Mouse (Mus musculus) yolk sac, embryonic 10.5 days (tissue): Measurements from ENCODE around the gene Gatad2a.

ENCODE experiments used
- DNase-seq: peaks from one replicate; pipeline ENCODE4 v3.0.0-alpha.2; 2017; ENCODE audit warnings: low spot score

Gatad2a gene

DNA sequence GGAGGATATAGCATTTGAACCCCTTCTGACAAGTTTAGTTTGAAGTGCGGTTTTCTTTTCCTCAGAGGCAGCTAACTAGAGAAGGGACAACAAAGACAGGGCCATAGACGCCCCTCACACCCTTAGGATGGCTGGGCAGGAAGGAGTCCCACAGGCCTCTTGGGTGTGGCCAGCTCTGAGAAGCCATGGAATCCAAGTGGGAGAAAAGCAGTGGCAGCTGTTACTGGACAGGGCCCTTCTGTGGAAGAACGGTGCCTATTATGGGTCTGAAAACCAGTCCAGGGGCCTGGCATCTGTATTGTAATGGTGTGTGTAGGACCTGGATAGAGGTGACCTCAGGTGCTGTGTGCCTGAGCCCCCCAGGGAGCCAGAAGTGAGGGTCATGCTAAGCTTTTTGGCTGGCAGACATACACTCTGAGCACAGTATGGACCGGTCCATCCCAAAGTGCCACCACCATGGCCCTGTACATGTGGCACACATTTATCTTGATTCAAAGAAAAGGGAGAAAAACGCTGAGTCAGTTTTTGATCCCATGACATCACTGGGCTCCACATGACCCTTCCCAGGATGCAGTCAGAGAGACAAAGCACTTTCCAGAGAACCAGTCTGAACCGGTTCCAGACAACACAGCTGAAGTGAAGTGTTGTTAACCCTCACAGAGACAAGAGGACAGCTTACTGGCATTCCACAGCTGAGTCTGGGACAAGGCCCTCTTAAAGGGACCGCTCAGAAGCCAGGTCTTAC, 60.0 kb downstream of the Gatad2a start:
- DNase-seq = peak; percentile 81

DNA sequence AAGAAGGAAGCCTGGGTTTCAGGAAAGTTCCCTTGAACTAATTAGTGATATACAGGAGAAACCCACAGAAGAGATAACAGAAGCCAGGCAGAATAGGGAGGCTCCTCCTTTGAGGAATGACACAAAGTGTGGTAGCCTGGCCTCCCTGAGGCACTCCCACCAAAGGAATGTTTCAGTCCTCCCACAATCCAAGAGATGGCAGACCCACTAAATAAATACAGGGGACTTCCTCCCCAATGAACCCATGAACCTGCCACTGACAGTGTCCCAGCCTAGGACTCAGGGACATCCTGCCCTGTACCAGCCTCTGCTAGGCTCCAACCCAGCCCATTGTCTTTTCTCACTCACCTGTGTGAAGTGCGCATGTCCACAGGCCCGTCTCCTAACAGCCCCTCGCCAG, 60.8 kb downstream of the Gatad2a start:
- DNase-seq = no peak

DNA sequence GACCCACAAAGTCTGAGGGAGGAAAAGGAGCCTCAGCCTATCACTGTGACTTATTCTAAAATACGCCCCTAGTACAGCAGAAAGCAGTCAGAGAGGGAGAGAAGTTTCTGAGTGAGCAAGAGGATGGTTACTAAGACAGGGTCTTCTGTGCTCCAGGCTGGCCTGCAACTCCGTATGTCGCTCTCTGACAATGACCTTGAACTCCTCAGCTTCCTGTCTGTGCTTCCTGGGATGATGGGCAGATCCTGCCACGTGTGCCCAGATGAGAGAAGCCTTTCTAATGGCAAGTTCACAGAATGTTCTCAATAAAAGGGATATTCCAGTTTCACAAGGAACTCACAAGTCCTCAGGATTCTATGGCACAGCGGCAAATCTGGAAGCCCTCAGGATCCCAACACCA, 61.6 kb downstream of the Gatad2a start:
- DNase-seq = no peak

DNA sequence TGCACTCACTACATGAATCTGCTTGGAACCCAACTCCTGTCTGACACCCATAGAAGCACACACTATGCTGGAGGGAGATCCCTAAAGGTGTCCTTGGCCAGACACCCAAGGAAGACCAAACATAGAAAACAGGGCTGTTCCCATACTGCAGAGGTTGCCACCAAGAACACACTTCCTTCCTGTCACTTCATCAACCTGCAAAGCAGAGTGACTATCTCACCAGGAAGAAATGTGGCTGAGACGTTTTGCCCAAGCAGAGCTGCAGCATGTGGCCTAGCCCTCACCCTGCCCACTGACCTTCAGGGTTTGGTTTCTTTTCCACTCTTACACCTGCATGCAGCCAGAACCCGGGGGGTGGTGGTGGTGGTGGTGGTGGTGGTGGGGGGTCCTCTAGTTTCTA, 62.4 kb downstream of the Gatad2a start:
- no peak for DNase-seq

DNA sequence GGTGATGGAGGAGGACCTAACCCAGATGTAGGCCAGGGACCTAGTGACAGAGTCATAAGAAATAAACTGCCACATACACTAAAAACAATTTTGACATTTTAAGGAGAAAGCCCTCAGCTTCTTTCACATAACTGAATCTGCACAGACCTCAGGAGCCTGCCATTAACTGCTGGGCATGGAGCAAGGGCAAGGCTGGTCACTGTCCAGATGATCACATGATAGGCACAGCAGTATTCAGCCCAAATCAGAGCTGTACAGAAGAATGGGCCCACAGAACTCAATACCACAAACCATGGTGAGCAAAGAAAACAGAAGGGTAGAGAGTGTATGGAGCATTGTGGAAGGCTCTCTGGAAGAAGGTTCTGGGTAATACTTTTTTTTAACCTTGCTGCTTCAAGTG, 69.3 kb downstream of the Gatad2a start:
- no peak for DNase-seq

DNA sequence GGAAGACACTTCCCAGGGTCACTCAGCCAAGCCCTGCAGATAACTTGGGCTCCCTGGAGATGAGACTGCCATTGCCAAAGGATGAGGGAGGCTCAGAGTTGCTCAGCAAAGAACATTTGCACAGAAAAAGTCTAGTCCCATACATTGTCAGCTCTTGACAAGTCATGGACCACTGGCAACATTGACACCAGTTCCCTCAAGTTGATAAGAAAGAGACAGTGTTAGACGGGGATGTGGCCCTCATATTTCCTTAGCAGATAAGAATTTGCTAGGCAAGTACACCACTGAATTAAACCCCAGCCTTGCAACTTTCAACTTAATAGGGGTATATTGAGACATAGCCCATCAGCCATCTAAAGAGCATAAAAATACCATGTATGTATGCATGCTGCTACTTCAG, 72.2 kb downstream of the Gatad2a start:
- DNase-seq = no peak

DNA sequence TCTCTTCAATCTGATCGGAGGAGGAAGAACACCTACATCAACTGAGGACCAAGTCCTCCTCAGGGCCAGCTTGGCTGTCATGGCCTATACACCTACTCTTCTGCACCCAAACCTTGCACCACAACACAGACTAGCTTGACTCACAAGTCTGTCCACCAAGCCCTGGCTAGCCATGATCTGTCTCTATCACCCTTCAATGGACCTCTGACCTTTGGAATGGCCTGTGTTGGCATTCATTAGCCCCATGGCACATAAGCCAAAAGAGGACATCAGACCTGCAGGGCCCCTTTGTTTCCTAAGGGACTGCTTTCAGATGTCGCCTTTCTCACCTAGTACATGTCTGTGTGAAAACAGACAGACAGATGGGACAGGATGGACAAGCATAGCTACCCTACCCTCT, 75.0 kb downstream of the Gatad2a start:
- no peak for DNase-seq

DNA sequence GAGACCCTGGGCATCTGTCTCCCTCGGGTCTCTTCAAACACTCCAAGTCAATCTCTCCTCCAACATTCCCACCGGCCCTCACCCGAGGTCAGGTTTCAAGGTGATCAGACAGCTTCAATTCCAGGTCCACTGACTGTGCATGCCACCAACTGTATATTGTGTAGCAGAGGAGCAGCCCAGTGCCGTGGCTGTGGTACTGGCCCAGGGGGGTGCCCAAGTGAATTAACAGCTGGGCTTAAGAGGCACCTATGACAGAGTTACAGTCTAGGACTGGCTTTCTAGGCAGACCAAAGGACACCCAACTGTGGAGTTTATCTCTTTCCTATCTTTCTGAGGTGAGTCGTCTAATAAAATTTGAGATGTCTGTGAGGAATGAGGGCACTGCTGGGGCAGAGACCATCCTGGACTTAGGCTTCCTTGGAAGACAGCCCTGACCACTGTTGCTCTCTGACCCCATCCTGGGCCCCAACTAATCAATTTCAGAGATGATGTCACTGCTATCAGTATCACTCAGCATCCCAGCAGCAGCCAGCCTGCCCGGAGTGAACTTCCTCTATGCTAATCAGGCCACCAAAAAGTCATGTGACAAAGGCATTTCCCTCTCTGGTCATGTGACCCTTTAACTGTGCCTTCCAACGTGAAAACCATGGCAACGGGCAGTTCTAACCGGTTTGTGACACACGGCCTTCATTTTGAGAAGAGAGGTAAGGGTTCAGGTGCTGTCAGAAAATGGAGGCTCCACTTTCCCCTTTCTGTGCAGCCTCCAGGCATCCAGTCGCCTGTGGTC, 76.1 kb downstream of the Gatad2a start:
- DNase-seq = peak; percentile 82

DNA sequence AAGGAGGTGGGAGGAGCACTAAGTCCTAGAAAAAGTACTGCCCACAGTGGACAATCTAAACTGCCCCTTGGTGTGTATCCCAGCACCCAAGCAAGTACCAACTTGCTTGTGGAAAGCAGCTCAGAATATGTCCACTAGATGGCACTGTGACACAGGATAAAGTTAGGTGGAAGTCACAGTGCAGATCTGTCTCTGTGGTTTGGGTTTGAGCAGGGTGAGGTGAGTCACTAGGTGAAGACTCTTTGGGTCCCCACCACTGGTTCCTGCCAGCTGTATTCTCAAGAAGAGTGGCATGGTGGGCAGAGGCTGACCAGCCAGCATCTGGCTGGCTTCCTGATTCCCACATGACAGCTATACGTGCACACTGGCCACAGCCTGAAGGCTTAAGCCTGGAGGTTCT, 77.2 kb downstream of the Gatad2a start:
- DNase-seq = peak; percentile 79

DNA sequence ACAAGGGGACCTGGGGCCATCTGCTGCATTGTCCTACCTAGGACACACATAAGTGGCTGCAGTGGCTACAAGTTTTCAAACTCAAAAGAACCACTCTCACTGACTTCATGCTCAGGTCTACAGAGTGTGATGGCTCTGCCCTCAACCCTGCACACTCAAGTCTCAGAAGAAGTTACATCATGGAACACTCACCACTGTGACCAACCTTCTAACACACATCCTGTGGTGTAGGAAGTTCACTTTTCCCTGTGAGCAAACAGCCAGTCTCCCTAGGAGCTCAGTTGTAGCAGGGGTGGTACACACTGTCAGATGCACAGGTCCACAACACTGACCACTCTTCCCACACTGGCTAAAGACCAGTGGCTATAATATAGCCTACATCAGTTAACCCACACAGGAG, 77.7 kb downstream of the Gatad2a start:
- no peak for DNase-seq

DNA sequence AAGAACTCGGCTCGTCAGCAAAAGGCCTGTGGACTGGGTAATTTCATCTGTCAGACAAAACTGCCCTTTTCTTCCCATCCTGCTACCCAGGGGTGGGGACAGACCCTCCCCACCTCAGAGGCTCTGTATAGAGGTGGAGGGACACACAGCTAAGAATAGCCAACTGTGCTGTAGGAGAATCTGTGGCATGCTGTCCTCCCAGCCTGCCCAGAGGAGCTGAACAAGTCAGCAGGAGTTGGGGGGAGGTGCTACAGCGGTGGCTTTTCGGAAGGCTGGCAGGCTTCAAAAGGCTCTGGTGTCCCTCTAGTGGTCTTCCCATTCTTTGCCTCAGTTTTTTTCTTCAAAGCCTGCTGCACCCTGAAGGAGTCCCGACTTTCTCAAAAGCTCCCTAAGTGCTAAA, 80.4 kb downstream of the Gatad2a start:
- no peak for DNase-seq

DNA sequence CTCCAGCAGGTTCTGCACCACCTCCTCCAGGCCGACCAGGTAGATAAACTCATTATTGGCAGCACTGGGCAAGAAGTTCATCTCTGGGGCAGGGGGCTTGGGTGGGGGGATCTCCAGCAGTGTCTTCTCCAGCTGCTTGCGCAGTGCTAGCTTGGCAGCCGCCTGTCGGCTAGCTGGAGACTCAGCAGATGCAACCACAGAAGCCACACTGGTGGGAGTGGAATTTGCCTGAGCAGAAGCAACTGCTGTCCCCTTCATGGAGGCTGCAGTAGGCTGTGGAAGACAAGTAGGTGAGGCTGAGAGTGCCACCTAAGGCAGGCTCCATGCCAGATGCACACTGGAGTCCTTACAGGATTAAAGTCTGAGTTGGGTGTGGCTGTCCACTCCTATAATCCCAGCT, 81.7 kb downstream of the Gatad2a start:
- DNase-seq = no peak

DNA sequence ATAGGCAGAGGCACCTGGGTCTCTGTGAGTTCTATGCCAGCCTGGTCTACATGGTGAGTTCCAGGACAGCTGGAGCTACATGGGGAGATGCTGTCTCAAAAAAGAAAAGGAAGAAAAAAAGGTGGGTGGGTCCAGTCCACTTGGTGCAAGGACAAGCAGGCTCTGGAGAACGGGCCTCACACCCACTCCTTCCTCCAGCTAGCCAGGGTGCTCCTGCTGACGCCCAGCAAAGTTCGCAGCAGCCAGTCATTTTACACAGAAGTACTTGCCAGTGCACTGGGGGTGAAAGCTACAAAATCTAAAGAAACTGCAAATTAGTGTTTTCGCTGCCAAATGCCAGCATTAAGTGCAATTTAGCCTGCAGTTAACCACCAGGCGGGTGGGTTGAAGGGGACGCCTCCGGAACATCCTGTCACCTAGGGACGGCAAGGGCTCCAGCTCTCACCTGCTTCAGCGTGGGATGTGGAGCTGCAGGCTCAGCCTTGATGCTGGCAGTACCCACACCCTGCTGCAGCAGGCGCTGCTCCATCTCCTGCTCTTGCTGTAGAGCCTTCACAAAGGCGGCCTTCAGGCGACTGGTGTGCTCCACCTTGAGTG, 83.6 kb downstream of the Gatad2a start:
- no peak for DNase-seq

DNA sequence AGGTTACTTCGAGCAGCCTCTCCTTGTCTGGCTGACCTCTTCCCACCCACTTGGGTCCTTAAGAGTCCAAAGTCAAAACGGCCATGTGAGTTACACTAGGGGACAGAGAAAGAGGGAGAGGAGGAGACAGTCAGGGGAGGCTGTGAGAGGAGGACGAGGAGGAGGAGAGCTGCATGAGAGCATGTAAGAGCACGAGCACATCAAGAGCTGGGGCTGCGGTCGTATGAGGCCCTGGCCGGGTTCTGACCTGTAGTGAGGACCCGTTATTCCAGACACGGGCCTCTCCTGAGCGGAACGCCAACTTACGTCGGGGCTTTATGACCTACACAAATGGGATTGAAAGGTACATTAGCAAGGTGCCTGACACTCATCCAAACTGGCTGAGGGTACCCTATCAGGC, 84.3 kb downstream of the Gatad2a start:
- DNase-seq = no peak

DNA sequence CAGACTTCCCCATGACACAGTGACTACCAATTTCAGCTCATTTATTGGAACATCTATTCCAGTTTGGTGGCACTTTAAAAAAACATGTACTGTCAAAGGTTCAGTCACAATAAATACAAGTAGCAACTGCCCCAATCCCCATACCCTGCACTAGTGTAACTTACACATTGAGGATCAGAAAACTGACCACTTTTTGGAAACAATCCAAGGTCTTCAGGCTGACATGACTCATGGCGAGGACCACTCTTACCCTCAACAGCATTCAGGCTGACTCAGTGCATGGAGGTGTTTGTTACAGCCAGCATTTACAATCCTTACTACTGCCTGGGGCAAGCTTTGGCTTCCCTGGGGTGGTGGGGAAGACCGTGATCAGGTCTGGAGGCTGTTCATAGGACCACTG, 89.1 kb downstream of the Gatad2a start:
- no peak for DNase-seq

DNA sequence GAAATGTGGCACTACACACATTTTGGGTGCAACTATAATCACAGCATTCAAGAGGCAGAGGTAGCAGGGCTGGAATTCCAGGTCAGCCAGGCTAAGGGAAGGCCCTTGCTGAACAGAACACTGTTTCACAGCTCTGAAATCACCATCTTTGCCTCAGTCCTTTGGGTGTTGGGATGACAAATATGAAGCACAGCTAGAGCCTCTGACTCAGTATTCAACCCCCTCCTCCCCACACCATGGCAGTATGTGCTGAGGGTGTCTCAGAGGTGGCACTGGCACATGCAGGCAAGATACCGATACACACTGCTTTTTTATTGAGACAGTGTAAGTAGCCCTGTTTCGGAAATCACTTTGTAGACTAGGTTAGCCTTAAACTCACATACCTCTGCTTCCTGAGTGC, 89.9 kb downstream of the Gatad2a start:
- no peak for DNase-seq

DNA sequence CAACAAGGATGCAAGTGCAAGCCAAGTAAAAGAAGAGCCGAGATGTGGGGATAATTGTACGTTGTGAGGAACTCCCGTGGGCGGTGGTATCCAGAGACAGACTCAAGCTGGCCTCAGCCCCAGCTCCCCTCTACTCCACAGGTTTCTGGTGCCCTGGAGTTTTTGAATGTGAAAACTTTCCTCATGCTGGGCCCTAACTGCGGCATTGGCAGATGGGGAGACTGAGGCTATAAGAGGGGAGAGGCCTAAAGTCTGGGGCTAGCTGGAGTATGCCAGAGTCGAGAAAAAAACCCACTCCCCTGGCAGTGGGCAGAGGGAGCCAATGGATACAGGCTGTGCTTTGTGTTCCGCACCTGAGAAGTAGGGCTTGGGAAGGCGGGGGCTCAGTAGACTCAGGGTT, 92.1 kb downstream of the Gatad2a start:
- no peak for DNase-seq

DNA sequence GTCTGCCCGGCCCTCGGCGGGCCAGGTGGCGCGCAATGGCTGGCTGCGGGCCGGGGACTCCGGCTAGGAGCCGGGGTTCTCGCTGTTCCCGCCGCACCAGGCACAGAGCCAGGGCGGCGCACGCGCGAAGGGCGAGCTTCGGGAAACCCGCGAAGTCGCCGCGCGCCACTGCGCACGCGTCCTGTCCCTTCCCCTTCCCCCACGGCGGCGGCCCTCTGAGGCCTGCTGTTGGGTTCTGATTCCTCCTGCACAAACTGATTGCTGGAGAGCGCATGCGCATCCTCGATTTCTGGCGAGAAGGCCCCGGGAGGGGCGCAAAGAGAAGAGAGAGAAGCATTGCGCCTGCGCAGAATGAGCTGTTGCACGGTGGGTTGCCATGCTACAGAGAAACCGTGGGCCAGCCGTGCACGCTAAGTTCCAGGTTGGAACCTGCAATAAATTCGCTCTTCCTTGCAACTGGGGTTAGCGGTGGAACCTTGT, 93.1 kb downstream of the Gatad2a start:
- peak; percentile 99 for DNase-seq

DNA sequence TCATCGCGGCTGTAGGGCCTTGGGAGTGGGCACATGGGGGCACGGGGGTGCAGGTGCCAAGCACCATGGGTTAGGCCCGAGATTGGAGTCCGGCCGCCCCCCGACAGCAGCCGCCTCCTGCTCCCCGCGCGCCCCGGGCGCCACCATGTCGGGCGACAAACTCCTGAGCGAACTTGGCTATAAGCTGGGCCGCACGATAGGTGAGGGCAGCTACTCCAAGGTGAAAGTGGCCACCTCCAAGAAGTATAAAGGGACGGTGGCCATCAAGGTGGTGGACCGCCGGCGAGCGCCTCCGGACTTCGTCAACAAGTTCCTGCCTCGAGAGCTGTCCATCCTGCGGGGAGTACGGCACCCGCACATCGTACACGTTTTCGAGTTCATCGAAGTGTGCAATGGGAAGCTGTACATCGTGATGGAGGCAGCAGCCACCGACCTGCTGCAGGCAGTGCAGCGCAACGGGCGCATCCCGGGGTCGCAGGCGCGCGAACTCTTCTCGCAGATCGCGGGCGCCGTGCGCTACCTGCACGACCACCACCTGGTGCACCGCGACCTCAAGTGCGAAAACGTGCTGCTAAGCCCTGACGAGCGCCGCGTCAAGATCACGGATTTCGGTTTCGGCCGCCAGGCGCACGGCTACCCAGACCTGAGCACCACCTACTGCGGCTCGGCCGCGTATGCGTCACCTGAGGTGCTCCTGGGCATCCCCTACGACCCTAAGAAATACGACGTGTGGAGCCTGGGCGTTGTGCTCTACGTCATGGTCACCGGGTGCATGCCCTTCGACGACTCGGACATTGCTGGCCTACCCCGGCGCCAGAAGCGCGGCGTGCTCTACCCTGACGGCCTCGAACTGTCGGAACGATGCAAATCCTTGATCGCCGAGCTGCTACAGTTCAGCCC, 93.8 kb downstream of the Gatad2a start, which contains the start of the genes Tssk6, Ndufa13 and Yjefn3:
TSS of gene Tssk6 (plus strand) at position 22 of the 900 bp plus-strand sequence.
TSS of gene Ndufa13 (minus strand) at position 396 of the 900 bp plus-strand sequence.
TSS of gene Yjefn3 (minus strand) at position 550 of the 900 bp plus-strand sequence.
- no peak for DNase-seq

DNA sequence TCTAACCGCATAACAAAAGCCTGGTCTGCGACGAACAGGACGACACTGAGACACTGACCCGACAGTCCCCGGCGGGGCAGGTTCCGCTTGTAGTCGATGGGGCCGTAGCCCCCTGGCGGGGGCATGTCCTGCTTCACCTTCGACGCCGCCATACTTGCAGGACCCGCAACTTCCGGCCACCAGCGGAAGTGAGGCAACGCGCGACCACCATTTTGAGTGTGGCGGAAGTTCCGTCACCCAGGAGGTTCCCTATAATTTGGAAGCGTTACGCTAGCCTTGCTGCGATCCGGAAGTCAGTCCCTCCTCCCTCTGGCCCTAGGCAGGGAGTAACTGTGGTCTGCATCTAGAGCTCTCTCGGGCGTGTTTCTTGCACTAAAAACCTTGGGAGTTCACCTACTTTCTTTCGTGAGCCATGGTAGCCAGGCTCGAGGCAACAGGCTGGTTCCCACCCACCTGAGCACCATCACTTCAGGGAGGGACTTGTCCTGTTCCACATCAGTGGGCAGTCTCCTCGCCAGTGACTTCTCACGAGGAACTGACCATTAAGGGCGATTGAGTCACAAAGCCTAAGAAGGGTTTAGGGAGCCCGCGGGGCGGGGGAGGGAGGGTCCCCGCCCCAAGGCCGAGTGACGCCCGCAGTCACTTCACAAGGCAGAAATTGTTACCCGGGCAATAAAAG, 94.6 kb downstream of the Gatad2a start:
- DNase-seq = peak; percentile 98

DNA sequence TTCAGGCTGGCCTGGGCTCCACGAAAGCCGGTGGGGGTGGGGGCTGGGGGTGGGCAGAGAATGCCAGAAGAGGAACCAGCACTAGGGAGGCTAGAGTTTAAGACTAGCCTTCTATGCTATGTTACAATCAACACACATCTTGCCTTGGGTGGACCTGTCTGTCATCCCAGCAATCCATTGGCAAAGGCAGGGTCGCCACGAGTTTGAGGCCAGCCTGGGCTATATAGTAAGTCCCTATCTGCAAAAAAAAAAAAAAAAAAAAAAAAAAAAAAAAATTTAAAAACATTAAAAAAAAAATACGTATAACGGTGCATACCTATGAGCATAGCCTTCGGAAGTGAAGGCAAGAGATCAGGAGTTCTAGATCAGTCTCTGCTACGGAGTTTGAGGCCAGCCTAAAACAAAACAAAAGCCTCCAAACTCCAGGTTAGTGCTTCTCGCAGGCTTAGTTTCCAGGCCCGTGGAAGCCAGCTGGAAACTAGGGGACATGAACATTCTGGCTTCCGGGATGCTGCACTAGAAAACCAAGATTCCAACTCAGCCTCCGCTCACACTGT, 95.2 kb downstream of the Gatad2a start:
- no peak for DNase-seq
